10 mouse cellular contexts compared by ENCODE assay signal in the genomic region with DNA sequence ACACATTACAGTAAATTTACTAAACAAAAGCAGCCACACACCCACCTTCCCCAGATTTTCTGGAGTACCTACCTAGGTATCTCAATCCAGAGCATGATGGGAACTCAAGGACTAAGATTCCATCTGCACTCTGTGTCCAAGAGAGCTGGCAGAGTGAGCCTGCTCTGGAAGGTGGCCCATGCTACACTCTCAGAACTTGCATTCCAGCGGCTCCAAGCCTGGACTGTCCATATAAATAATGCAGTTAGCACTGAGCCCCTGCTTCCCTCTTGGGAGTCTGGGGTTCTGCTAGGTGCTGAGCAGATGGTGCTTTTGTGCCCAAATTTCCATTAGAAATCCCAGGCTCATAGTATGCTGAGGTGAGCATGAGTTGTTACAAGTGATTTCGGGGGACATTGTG. TPM values are rescaled to one million over a fixed set of nuclear protein-coding genes. Genes with fewer than 3 reads are reported as not detected.
DNase-seq lines count a peak whose midpoint lies in the region; ATAC-seq and TF ChIP-seq lines count a peak whose summit lies in the region.
"Had no signal": no experiment of that assay in that cellular context is flagged by ENCODE, and none has a peak within 500 bp of the region (broad histone marks: within the 10 kb centered on the region; RNA-seq: fewer than 3 reads in every experiment).

No protein-coding gene starts in this region.

- no peak for TF ChIP-seq CTCF in kidney, postnatal 0 days (IDR thresholded peaks at IDR 0.05; ENCODE audit: low read depth)

- DNase-seq in cerebellum, postnatal 25 days = peak; percentile 23 to 36
- no peak for DNase-seq in cerebellum, adult 8-10 months
- DNase-seq in kidney, postnatal 0 days (ENCODE audit: low spot score) = no peak
- no peak for DNase-seq in kidney, postnatal 10 days
- DNase-seq in lung, postnatal 36 days = peak; percentile 50
- DNase-seq in cerebellum, adult 18-20 months = no peak
- DNase-seq in adrenal gland, adult 18-20 months (ENCODE audit: low spot score in 2 of 2) = no peak
- DNase-seq: liver, embryonic 13.5 days had no signal

- no peak overlapping the region for H3K9ac ChIP-seq in kidney, postnatal 0 days (ENCODE audit: low read depth, low read length)
- peak overlapping the region; percentile 42; the same call in 1 of the 2 replicates for H3K9ac ChIP-seq in heart, embryonic 13.5 days
- H3K9ac ChIP-seq: liver, embryonic 13.5 days had no signal

- H3K4me1 ChIP-seq in kidney, postnatal 0 days (replicated peaks; ENCODE audit: insufficient read depth, low read length) = peaks cover 7% of the 10 kb centered on the region; the same call in 1 of the 2 replicates
- H3K4me1 ChIP-seq in heart, embryonic 13.5 days = peaks cover 43% of the 10 kb centered on the region

- no peaks in the 10 kb centered on the region for H3K9me3 ChIP-seq in kidney, postnatal 0 days (replicated peaks; ENCODE audit: low read length)
- H3K9me3 ChIP-seq in heart, embryonic 13.5 days = no peaks in the 10 kb centered on the region
- H3K9me3 ChIP-seq: liver, embryonic 13.5 days had no signal

- ATAC-seq in kidney, postnatal 0 days (replicated peaks; ENCODE audit: low FRiP score, low read depth) = peak; percentile 43; the same call in 1 of the 2 replicates
- peak; percentile 42; the same call in 1 of the 2 replicates for ATAC-seq in heart, embryonic 13.5 days (ENCODE audit: extremely low read depth, insufficient number of reproducible peaks, low FRiP score, low TSS enrichment)
- ATAC-seq: Patski had no signal

- H3K27me3 ChIP-seq in kidney, postnatal 0 days (ENCODE audit: insufficient read depth, low read length) = no peaks in the 10 kb centered on the region
- H3K27me3 ChIP-seq in heart, embryonic 13.5 days (replicated peaks) = no peaks in the 10 kb centered on the region
- H3K27me3 ChIP-seq: liver, embryonic 13.5 days; Patski had no signal

- WGBS in kidney, postnatal 0 days = 39% methylated on average over 2 of the region's 2 CpGs
- 43% methylated on average over 2 of the region's 2 CpGs for WGBS in heart, embryonic 13.5 days

- H3K4me2 ChIP-seq in kidney, postnatal 0 days (ENCODE audit: low read length) = no peak overlapping the region
- H3K4me2 ChIP-seq in heart, embryonic 13.5 days = peak overlapping the region; percentile 53
- H3K4me2 ChIP-seq: liver, embryonic 13.5 days had no signal

- H3K27ac ChIP-seq in kidney, postnatal 0 days = no peak overlapping the region
- H3K27ac ChIP-seq in heart, embryonic 13.5 days (replicated peaks) = peak overlapping the region; percentile 60
- H3K27ac ChIP-seq: liver, embryonic 13.5 days had no signal

- H3K36me3 ChIP-seq in kidney, postnatal 0 days (ENCODE audit: insufficient read depth, low read length) = no peaks in the 10 kb centered on the region
- H3K36me3 ChIP-seq in heart, embryonic 13.5 days = no peaks in the 10 kb centered on the region
- H3K36me3 ChIP-seq: liver, embryonic 13.5 days had no signal

- no peak overlapping the region for H3K4me3 ChIP-seq in kidney, postnatal 0 days (replicated peaks; ENCODE audit: low read depth, low read length)
- H3K4me3 ChIP-seq in heart, embryonic 13.5 days = 0 out of 2 replicates have a peak overlapping the region, but pooled peaks have one; percentile 7
- H3K4me3 ChIP-seq: liver, embryonic 13.5 days had no signal

RNA-seq across cellular contexts. Expression of a gene that starts 28.1 kb away (rescaled TPM):
- polyA plus RNA-seq in kidney, postnatal 0 days (2015; fragmentation: Nextera tagmentation; extraction: Ambion mirVana) = 27.2 and 30.0 TPM in 2 replicates
- polyA plus RNA-seq in heart, embryonic 13.5 days (2015; fragmentation: Nextera tagmentation; extraction: Ambion mirVana) = 16.9 and 18.3 TPM in 2 replicates
- 10 to 100 TPM; 47.2 to 53.6 TPM for total RNA-seq in adrenal gland, adult 18-20 months (2021)

Comparison
In these comparisons a context has a peak if more than half of its experiments do, and no peak if none do; other contexts are left out.
1. DNase-seq: peak in cerebellum, postnatal 25 days (2 of 2) and lung, postnatal 36 days (single experiment); none in cerebellum, adult 8-10 months (single experiment), kidney, postnatal 0 days (single experiment), kidney, postnatal 10 days (single experiment), cerebellum, adult 18-20 months (0 of 2) and adrenal gland, adult 18-20 months (0 of 2).